Mouse (Mus musculus) c-Kit-positive CD71-negative TER-119-negative erythroid progenitor cells, embryonic 14.5 days (primary cell): ENCODE data around the gene Lyzl4.

Experiments
- DNase-seq: peaks from one replicate; pipeline ENCODE4 v3.0.0-alpha.2; 2013; ENCODE audit warnings: low read depth

The Lyzl4 gene

DNA sequence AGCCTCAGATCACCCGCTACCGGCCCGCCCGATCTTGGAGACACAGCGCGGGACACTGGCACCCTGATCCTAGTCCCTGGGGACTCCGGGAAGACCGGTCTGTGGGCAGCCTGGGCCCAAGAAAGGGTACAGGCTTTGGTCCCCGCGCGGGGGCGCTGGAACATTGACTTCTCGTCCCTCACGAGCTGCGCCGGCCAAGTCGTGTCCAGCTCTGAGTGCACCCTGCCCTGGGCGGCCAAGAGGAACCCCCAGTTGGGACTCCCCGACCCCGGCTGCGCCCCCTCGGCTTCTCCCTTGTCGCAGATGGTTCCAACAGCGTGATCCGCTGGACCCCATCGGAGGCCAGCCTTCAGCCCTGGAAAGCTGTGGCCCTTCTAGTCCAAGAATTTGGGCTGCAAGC, at the start of gene Lyzl4:
Lyzl4 (minus strand) TSS at position 96 of the 400 bp plus-strand sequence.
- no peak for DNase-seq

DNA sequence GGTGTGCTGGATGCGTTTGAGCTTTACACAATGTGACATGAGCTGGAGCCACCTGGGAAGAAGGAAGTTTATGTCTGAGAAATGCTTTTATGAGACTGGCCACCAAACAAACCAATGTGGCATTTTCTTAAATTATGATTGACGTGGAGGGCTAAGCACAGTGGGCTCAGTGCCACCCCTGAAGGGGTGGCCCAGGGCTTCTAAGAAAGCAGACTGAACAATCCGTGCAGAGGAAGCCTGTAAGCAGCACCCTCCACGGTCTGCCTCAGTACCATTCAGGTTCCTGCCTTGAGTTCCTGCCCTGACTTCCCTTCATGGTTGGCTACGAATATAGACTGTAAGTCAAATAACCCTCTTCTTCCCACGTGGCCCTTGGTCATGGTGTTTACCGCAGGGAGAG, 48.8 kb upstream of the Lyzl4 start:
- no peak for DNase-seq

DNA sequence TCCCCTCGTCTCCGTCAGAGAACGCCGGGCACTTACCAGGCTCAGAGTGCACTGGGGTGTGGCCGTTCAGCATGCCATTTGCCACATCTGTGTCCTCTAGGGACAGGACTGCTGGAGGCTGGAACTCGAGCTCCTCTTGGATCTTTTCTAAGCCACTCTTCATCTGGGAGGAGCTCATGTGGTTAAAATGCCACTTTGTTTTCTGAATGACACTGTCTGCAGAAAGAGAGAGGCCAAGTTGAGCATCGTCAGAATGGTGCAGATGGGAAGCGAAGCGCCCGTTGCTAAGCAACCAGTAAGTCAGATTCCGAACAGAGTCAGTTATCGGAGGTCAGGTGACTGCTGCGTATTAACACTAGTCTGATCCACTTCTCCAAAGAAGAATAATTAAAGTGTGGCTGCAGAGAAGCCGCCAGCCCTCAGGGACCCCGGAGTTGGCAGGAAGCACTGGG, 48.3 kb upstream of the Lyzl4 start:
- no peak for DNase-seq

DNA sequence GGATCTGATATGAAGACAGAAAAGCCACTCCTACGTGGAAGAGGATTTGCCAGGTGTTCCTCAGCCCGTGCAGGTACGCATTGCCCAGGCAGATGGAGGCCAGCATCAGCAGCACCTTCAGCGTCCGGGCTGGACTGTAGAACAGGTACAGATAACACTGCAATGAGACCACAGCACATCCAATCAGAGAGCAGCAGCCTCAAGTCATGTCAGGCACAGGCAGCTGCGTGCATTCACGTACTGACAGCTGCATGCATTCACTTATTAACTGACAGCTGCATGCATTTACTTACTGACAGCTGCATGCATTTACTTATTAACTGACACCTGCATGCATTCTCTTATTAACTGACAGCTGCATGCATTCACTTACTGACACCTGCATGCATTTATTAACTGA, 42.8 kb upstream of the Lyzl4 start:
- DNase-seq, result no peak

DNA sequence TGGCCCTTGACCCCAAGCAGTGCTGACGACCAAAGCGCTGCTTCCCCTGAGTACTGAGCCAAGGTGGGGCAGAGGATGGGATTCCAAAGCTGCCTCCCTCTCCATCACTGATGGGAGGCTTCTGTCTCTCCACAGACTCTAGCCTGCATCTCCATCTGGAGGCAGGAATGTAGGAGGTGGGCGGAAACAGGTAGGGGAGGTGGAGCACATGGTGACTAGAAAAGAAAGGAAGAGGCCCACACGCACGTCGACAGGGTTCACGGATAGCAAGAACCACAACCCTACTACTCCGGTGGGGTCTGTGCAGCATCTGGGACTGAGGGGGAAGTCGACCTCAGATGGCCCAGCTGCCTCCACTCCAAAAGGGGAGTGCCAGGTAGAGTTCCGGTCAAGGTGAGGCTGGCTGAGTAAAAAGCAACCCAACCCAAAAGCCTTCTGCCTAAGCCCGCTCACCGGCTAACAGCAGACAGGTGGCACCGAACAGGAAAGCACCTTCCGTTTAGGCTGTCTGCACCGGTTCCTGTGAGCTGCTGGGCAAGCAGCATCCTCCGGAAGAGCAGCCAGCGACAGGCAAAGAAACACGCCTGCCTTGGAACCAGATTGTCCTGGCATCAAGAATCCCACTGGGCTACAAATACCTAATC, 40.3 kb upstream of the Lyzl4 start:
- DNase-seq, result no peak

DNA sequence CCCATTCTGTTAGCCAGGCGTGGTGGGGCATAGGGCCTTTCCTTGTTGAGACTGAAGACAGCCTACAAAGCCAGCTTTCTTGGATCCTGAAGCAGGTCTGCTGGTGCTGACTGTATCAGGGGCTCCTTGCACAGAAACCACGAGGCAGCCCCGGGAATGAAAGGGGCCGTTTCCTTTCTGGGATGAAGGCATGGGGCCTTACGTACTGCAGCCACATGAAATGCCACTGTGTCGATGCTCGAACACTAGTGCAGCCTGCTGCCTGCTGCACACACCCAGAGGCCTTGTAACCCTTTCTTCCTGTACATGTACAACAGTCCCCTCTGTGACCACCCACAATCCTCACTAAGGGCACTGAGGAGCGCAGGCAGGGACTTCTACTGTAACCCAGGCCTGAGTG, 39.3 kb upstream of the Lyzl4 start:
- no peak for DNase-seq

DNA sequence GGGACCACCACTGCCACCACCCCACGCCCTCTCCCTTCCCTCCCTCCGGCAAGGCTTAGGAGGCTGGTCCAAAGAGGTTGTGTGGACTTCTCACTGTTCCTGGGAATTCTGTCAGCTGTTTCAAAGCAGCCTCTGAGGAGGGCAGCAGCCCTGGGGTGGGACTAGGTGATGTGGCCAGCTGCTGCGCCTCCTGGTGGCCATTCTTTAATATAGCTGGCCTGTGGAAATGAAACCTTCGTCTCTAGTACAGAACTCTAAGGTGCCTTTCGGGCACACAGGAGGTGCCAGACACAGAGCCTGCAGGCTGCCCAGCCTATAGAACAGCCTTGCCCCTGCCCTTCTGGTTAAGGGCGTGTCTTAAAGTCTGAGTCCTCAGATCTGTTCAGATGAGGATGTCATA, 37.7 kb upstream of the Lyzl4 start:
- DNase-seq, result peak; percentile 39

DNA sequence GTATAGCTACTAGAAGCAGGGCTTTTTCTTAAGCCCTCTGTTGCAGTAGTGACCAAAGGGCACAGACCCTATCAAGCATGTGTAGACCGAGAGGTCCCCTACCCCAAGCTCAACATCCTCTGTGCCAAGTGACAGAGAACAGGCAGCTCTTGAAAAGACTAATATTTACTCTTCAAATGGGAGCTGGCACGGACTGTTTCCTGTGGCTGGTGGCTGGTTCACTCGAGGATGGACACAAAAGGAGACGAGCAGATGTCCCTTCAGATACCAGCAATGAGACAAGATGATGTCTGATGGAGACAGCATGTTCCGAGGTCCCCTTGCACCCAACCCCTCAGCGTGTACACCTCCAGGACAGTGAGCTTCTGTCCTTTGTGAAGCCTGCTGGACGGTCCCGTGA, 35.6 kb upstream of the Lyzl4 start:
- no peak for DNase-seq

DNA sequence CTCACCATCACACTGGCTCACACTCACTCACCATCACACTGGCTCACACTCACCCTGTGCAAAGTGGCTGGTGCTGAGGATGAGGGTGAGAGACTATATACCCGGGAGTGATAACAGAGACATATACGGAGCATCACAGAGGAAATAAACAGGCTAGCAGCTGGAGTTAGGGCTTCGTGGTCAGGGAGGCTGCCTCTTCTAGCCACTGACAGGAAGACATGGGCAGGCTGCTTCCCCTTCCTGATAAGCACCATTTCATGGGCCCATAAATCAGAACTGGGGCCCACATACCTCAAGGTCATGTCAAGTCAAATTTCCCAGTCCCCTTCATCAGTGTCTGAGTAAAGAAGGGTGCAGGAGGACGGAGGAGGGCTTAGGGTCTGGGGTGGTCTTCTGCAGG, 35.2 kb upstream of the Lyzl4 start:
- DNase-seq, result no peak

DNA sequence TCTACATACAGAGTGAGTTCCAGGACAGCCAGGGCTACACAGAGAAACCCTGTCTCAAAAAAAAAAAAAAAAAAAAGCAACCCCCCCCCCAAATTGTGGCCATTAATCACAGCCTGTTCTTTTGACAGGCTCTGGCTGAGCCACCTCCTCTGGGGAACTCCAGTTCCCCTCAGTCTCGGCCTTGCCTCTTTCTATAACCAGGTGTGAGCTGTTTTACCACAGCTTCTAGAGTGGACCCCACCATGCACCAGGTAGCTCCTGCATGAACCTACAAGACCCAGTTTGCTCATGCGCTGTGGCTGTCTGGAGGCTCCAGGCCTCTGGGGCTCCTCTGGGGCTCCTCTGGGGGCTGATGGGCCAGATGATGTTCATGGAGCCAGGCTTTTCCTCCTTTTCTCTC, 33.7 kb upstream of the Lyzl4 start:
- no peak for DNase-seq

DNA sequence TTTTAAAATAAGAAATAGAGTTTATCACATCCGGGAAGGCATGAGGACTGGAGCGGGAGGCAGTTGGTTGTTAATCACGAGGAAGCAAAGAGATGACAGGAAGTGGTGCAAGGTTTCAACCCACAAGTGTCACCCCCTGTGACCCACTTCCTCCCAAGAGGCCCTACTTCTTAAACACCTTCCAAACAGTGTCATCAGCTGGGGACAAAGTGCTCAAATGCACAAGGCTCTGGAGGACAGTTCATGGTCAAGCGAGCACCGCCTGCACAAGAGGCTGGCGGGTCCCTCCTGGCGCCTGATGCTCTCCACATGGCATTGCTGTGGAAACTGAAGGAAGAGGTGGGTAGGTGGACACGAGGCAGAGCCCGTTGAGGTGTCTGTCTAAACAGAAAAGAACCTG, 33.1 kb upstream of the Lyzl4 start:
- peak; percentile 46 for DNase-seq

DNA sequence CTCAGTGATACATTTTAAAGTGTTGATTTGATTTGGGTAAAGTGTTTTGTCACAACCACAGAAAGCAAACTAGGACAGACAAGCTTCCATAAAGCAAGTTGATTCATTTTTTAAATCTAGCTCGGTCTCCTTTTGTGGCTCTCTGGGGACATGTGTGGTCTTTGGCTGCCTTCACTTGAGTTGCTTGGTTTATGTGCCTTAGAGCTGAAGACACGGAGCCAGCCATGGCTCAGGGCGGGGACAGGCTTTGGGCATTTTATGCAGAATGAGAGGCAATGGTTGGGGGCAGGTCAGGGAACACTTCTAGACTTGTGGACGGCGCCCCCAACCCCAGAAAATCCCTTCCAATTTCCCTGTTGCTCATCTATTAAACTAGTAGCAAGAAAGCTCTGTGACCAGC, 31.8 kb upstream of the Lyzl4 start:
- DNase-seq, result no peak

DNA sequence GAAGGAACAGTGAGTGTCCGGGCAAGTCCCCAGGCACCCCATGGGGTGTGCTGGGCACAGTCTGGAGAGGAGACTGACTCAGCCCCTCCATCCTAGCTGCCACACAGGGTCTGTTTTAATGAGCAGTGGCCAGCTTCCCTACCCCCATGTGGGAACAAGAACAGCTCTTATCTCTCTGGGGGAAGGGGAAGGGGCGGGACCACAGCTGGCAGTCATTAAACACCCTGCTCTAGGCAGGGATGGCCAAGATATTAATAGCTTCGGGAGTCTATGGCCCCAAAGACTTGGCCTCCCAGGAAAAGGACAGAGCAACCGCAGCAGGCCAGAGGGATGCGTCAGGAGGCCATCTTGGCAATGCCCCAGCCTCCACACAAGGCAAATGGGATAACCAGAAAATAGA, 30.4 kb upstream of the Lyzl4 start:
- DNase-seq, result no peak

DNA sequence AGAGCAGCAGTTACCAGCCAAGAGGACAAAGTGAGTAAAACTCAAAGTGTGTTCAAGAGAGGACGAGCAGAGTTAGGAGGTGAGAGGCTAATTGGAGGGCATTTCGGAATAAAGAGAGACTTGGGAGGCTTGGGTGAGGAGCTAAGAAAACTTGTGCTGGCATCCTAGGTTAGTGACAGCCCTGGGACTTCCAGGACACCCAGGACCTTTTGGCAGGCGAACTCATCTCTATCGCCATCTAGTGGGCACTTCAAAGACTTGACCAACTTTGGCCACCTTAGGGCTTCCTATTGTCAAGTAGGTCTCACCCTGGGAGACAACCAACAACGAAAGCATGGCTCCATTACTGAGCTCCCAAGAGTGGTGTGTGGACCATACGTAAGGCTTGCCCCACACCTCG, 29.4 kb upstream of the Lyzl4 start:
- no peak for DNase-seq

DNA sequence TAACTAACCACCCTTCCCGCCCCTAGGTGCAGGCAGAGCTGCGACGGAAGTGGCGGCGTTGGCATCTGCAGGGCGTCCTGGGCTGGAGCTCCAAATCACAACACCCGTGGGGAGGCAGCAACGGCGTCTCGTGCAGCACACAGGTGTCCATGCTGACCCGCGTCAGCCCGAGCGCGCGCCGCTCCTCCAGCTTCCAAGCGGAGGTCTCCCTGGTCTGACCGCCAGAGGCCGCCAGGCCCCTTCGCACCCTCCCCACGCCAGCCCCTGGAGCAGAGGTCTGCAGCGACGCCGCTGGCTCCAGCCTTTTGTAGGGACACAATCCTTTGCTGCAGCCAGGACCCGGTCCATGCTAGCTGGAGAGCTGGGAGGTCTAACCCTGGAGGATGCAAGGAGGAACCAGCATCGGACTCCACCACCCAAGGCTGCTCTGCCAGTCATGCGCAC, 27.5 kb upstream of the Lyzl4 start:
- peak; percentile 33 for DNase-seq

DNA sequence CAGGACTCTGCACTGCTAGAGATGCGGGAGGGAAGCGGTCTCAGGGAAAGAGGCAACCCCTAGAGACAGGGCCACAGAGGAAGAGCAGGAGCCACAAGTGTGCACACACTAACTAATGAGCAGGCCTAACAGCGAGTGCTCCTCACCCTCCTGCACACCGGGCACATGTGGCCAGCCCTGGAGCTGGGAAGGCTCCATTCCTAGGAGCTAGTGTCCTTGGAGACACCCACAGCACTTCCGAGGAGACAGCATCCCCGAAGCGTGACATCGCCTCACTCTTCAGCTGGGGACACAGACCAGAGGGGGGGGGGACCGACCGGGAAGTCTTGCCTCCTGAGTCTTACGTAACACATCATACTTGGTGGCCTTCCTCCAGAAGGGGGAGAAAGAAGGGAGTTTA, 25.9 kb upstream of the Lyzl4 start:
- DNase-seq, result no peak

DNA sequence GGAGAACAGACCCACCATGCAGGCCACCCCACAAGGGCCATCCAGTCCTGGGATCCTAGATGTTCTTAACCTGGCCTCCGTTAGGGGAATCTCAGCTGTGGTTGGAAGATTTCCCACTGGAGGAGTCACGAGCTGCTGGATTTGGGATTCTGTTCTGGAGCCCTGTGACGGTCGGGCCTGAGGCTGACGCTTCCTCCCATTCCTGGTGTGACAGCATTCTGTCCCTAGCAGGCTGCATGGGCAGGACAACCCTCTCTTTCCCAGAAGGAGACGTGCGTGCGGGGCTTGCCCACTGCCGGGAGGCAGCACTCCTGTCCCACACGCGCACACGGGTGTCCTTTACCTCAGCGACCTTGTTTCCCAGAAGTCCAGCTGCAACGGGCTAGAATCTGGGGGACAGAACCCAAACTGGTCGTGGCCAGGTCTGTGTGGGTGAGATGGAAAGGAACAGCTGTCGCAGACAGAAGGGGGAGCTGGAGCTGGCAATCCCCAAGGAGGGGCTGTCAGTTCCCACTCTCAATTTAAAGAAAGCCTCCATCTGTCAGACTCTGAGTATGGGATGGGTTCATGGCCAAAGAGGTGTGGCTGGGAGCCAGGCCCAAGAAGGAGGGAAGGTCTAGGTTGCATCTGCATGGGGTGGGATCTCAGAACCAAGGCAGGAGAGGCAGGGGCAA, 25.2 kb upstream of the Lyzl4 start:
- no peak for DNase-seq

DNA sequence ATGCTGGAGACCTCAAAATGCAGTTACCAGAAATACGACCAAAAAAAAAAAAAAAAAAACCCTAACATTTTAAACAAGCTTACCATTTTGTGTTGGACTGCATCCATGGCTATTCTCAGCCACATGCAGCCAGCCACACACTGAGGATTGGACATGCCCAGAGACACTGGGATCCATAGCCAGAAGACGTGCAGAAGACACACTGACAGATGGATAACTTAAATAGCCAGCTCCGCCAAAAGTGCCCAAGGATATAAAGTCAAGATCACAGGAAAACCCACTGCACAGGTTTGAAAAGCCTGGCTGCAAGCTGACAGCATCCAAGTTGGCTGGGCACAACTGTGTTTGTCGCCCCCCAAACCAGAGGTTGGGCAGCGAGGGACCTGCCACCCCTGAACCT, 22.2 kb upstream of the Lyzl4 start:
- no peak for DNase-seq

DNA sequence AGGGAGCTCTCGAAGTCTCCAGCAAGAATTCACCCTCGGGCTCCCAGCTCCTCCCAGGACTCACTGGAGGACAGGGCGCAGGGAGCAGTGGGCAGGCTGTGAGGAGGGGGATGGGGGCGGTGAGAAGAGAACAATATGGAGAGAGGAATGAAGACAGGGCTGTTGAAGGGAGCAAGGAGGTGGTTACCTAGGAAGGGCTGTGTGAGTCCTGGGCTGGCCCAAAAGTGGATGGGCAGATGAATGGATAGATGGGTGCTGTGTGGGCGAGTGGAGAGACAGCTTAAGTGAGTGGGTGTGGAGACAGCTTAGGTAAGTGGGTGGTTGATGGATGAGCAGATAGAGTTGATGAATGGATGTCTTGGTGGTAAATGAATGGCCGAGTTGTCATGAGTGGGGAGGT, 21.6 kb upstream of the Lyzl4 start:
- DNase-seq, result no peak

DNA sequence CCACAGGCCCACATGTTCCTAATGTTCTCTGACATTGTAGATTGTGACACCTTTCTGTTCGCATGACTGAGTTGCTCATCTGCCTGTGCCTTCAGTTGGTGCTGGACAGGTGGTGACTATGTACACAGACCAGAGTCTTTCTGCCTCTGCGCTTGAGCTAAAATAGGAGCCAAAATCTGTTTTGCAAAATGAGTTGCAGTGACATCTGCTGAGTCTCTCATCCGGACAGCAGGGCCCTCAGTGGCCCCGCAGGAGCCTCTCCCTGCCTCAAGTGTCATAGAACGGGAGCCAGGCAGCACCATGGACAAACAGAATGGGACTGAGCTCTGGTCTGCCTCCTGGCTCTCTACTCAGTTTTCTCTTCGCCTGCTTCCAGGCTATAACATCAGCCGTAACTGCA, 17.9 kb upstream of the Lyzl4 start:
- no peak for DNase-seq

DNA sequence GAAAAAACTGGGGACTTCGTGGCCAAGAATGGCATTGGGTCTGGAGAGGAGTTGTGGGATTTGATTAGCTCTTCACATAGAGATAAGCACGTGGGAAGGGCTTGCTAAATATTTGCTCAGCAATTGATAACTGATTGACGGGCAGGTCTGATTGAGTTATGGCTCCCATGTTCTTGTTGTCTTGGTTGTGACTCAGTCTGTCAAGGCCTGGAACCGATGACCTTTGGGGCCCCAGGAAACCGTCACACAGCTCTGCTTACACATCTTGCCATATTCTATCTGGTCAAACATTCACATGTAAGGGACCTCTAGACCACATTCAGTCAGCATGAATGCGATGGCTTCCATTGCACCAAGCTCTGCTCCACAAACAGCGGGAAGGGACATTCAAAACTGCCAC, 16.4 kb upstream of the Lyzl4 start:
- DNase-seq, result no peak

DNA sequence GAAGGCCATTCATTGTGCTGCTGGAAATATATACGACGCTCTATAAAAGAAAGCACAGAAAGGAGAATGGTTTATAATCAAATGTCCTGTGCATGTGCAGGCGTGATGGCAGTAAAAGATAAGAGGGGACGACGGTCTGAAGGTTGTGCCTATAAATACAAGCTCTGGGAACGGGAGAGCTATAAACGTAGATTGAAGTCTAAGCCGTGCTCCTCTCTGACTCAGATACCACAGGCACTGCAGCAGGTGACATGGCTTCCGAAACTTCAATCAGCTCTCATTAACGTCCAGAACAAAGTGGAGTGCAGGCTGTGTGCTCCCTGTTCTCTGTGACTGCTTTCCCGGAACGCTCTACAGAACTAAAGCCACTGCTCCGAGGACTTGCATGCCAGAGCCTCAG, 15.2 kb upstream of the Lyzl4 start:
- no peak for DNase-seq

DNA sequence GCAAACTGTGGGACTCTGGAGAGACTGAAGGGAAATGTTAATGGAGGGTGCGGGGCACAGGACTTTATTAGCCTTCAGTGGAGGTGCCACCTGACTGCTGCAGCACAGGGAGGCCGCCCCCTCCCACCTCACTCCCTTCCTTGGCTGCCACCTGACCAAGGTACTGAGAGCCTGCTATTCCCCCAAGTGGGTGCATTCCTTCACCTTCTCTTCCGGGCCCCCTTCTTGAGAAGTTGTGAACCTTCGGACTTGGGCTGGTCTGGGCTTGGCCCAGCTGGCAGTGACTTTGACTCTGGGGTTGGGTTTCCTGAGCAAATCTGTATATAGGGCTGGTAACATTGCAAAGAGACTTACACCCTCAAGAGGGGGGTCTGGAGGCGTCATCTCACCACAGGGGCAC, 14.4 kb upstream of the Lyzl4 start:
- DNase-seq, result no peak

DNA sequence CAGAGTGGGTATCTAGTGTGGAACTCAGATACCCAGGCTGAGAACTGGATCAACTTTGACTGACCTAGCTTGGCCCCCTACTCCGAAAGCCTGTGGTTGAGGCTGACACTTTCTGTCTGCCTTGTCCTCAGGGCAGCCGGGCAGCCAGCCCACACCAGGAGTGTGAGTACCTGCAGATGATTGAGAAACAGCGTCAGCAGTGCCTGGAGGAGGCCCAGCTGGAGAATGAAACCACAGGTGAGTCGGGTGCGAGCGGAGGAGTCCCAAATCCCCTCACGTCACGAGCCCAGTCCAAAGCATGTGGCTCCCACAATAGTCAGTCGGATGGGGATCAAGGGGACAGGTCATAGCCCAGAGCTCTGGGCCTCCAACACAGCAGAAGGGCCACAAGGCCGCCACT, 11.8 kb upstream of the Lyzl4 start:
- DNase-seq, result no peak
